Mouse (Mus musculus) hindbrain, embryonic 16.5 days (tissue): ENCODE measurements around the gene Spin2c. TPM values are rescaled to one million over a fixed set of nuclear protein-coding genes. Genes with fewer than 3 reads are reported as not detected.

ENCODE experiments used
- ATAC-seq: fragments of 200-750 bp; cut with Nextera tagmentation; 2 replicates; pipeline ENCODE4 v1.8.0; 2017; ENCODE audit warnings: moderate TSS enrichment, moderate library complexity
- H3K27ac ChIP-seq: fragments of 300-500 bp; sonication (generic); 2 replicates; pipeline ENCODE4 v1.5.1; 2014; ENCODE audit warnings: low read depth, mild to moderate bottlenecking, control low read depth, low read length, moderate library complexity
- H3K27me3 ChIP-seq: fragments of 300-500 bp; sonication (generic); replicated peaks from 2 replicates; pipeline ENCODE4 v1.6.1; 2014; ENCODE audit warnings: low read length; ENCODE audit not compliant: control insufficient read depth, insufficient read depth
- H3K36me3 ChIP-seq: fragments of 300-500 bp; sonication (generic); 2 replicates; pipeline ENCODE4 v1.6.1; 2014; ENCODE audit warnings: mild to moderate bottlenecking, low read length, moderate library complexity, mixed read lengths; ENCODE audit not compliant: control insufficient read depth, insufficient read depth
- H3K4me1 ChIP-seq: fragments of 300-500 bp; sonication (generic); 2 replicates; pipeline ENCODE4 v1.6.1; 2014; ENCODE audit warnings: low read depth, low read length; ENCODE audit not compliant: control insufficient read depth, insufficient read depth
- H3K4me2 ChIP-seq: fragments of 300-500 bp; sonication (generic); 2 replicates; pipeline ENCODE4 v1.6.1; 2014; ENCODE audit warnings: mild to moderate bottlenecking, low read length, control low read depth, moderate library complexity
- H3K4me3 ChIP-seq: fragments of 300-500 bp; sonication (generic); 2 replicates; pipeline ENCODE4 v1.5.1; 2014; ENCODE audit warnings: mild to moderate bottlenecking, low read length, control low read depth, moderate library complexity
- H3K9ac ChIP-seq: fragments of 300-500 bp; sonication (generic); 2 replicates; pipeline ENCODE4 v1.6.1; 2014; ENCODE audit warnings: low read depth, mild to moderate bottlenecking, control low read depth, low read length, moderate library complexity
- H3K9me3 ChIP-seq: fragments of 300-500 bp; sonication (generic); 2 replicates; pipeline ENCODE4 v1.6.1; 2014; ENCODE audit warnings: mild to moderate bottlenecking, low read length, moderate library complexity; ENCODE audit not compliant: control insufficient read depth
- WGBS: fragments of 180-500 bp; shearing (Covaris S2); extraction: QIAGEN DNeasy Blood & Tissue Kit; methylation state at CpG from one replicate; pipeline ENCODE4 v1.1.7; 2014; 5-methylcytosine and 5-hydroxymethylcytosine counted together
- polyA plus RNA-seq: library from polyadenylated mRNA; unstranded; fragments of >200 nt; fragmentation: Nextera tagmentation; extraction: Ambion mirVana; gene quantifications from 2 replicates; pipeline ENCODE4 v1.2.1, GENCODE M21; 2015

Gene Spin2c
- polyA plus RNA-seq, result 26.9 and 33.6 TPM in 2 replicates

DNA sequence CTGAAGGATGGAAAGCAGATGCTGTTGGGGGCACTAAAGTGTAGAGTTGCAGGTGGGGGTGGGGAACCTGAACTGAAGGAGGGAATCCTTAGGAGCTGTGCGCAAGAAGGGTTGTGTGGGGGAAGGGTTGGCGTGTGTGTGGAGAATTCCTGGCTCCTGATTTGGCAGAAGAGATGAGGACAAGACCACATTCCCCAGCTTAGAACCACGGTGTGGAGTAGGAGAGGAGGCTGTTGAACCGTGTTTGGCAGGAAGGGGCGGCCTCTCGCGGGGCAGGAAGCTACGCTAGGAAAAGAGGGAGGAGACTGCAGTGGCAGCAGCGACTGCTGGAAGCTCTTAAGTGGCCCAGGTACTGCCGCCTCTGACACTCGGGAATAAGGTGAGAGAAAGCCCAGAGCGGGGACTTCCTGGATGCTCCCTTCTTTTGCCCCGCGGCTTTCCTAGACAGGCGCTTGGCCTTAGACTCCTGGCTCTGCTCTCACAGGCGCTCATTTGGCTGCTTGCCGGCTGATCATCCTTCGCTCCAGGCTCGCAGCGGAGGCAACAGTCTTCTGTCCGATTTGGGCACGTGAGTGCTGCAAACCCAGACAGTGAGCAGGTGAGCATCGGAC, at the start of gene Spin2c:
Spin2c (plus strand) TSS at position 275 of the 611 bp plus-strand sequence.
- H3K4me2 ChIP-seq, result peak within 1 kb of the TSS; percentile 56
- whole genome bisulfite sequencing, result 14% methylated on average over 22 of the region's 23 CpGs
- peak within 1 kb of the TSS; percentile 77 for H3K27ac ChIP-seq
- peak within 1 kb of the TSS; percentile 62 for H3K9ac ChIP-seq
- H3K9me3 ChIP-seq, result no peaks in the 10 kb centered on the region
- no peaks in the 10 kb centered on the region for H3K4me1 ChIP-seq
- no peaks in the 10 kb centered on the region for H3K36me3 ChIP-seq
- ATAC-seq, result peak; percentile 98
- H3K27me3 ChIP-seq, result no peaks in the 10 kb centered on the region
- H3K4me3 ChIP-seq, result peak within 1 kb of the TSS; percentile 56

DNA sequence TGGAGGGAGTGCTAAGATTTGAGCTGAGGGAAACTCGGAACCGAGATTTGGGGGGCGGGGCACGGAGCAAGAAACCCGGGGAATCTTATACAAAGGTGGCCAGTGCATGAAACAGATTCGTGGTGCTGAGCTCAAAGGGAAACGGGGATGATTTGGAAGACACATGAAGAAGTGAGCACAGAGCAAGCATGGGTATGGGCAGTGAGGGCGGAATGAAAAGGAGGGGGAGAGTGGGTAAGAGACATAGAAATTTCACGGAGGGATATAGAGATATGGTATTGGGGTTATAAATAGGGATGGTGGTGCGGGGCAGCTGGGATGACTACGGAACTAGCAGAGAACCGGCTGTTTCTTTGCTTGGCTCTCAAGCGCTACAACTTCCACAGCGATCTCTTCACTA, 581 bp downstream of the Spin2c start:
- H3K4me3 ChIP-seq, result peak overlapping the region; percentile 56
- H3K4me2 ChIP-seq, result peak overlapping the region; percentile 56
- H3K36me3 ChIP-seq, result no peaks in the 10 kb centered on the region
- WGBS, result 19% methylated on average over 14 of the region's 14 CpGs
- peak overlapping the region; percentile 77 for H3K27ac ChIP-seq
- H3K4me1 ChIP-seq, result no peaks in the 10 kb centered on the region
- no peaks in the 10 kb centered on the region for H3K9me3 ChIP-seq
- no peaks in the 10 kb centered on the region for H3K27me3 ChIP-seq
- peak; percentile 67 for ATAC-seq
- H3K9ac ChIP-seq, result peak overlapping the region; percentile 62

Other genes with a start within 250 kb of the Spin2c start
- 3.4 and 4.2 TPM in 2 replicates for gene Kctd12b, start 135.8 kb upstream of the Spin2c start, polyA plus RNA-seq
- 152 and 167 TPM in 2 replicates for gene Nbdy, start 108.6 kb upstream of the Spin2c start, polyA plus RNA-seq
- not detected in 2 replicates for gene Samt1, start 180.4 kb downstream of the Spin2c start, polyA plus RNA-seq
- not detected in 2 replicates for gene 4921511M17Rik, start 201.6 kb downstream of the Spin2c start, polyA plus RNA-seq
- not detected in 2 replicates for gene Gm10057, start 222.8 kb downstream of the Spin2c start, polyA plus RNA-seq